Mouse (Mus musculus) ES-E14 (cell line): Measurements from ENCODE around the gene Anks1b. TPM values are rescaled to one million over a fixed set of nuclear protein-coding genes. Genes with fewer than 3 reads are reported as not detected.

Source experiments
- DNase-seq: peaks from one replicate; pipeline ENCODE4 v3.0.0-alpha.2; 2013; ENCODE audit warnings: low read depth, low spot score
- H3K27ac ChIP-seq: 2 replicates; pipeline ENCODE4 v1.5.1; 2012; ENCODE audit warnings: low read depth, mild to moderate bottlenecking, low read length, moderate library complexity, mixed read lengths; ENCODE audit not compliant: poor library complexity, insufficient read depth, severe bottlenecking
- H3K36me3 ChIP-seq: 2 replicates; pipeline ENCODE4 v1.6.1; 2012; ENCODE audit warnings: mild to moderate bottlenecking, low read length, moderate library complexity, mixed read lengths; ENCODE audit not compliant: control insufficient read depth, poor library complexity, insufficient read depth, severe bottlenecking
- H3K4me1 ChIP-seq, 2 experiments: fragments of 150-350 bp in 1 of 2; sonication (generic) in 1 of 2; 2 replicates each; pipeline ENCODE4 v1.6.1; 2012; ENCODE audit warnings: low read length in 2 of 2, mild to moderate bottlenecking in 1 of 2, mixed read lengths in 1 of 2; ENCODE audit not compliant: control insufficient read depth in 2 of 2, insufficient read depth in 2 of 2, poor library complexity in 1 of 2
- H3K4me3 ChIP-seq, 2 experiments: fragments of 150-350 bp in 1 of 2; sonication (generic) in 1 of 2; 2 replicates each; pipeline ENCODE4 v1.5.1; 2012; ENCODE audit warnings: low read length in 2 of 2, low read depth in 1 of 2, mild to moderate bottlenecking in 1 of 2, mixed read lengths in 1 of 2; ENCODE audit not compliant: insufficient read depth in 1 of 2, poor library complexity in 1 of 2, severe bottlenecking in 1 of 2
- H3K9ac ChIP-seq: 2 replicates; pipeline ENCODE4 v1.6.1; 2012; ENCODE audit warnings: low read depth, mild to moderate bottlenecking, low read length, mixed read lengths; ENCODE audit not compliant: poor library complexity, insufficient read depth, severe bottlenecking
- H3K9me3 ChIP-seq: fragments of 150-350 bp; sonication (generic); 2 replicates; pipeline ENCODE4 v1.6.1; 2012; ENCODE audit warnings: low read depth, mild to moderate bottlenecking, low read length; ENCODE audit not compliant: control insufficient read depth, insufficient read depth
- CHD2 ChIP-seq: IDR thresholded peaks from 2 replicates; pipeline ENCODE4 v1.6.1; 2014; ENCODE audit warnings: mild to moderate bottlenecking, low read depth, low read length, inconsistent platforms
- HCFC1 ChIP-seq: IDR thresholded peaks from 2 replicates; pipeline ENCODE4 v1.6.1; 2012; ENCODE audit warnings: low read length, inconsistent platforms, borderline replicate concordance; ENCODE audit not compliant: insufficient read depth
- MAFK ChIP-seq: IDR thresholded peaks from 2 replicates; pipeline ENCODE4 v1.6.1; 2014; ENCODE audit warnings: mild to moderate bottlenecking, low read depth, low read length, inconsistent platforms; ENCODE audit not compliant: insufficient read depth
- ZC3H11A ChIP-seq: IDR thresholded peaks from 2 replicates; pipeline ENCODE4 v1.6.1; 2012; ENCODE audit warnings: low read depth, mild to moderate bottlenecking, inconsistent platforms, low read length, borderline replicate concordance
- ZNF384 ChIP-seq: IDR thresholded peaks from 2 replicates; pipeline ENCODE4 v1.6.1; 2012; ENCODE audit warnings: low read depth, low read length, inconsistent platforms
- in situ Hi-C, 2 experiments: fragments of 600-800 bp; cut with MboI; formaldehyde crosslinking; loops; one replicate each; pipeline ENCODE4 v1.15.1; 2025; ENCODE audit warnings: low sequenced_read_pairs in 2 of 2, inconsistent platforms in 1 of 2; ENCODE audit not compliant: unreplicated experiment in 2 of 2
- total RNA-seq: library from RNA; depleted of rRNA; stranded (reverse); fragments of 300-350 nt; gene quantifications from 2 replicates; pipeline ENCODE4 v1.2.3, GENCODE M21; 2012

Anks1b gene
- total RNA-seq, 1 experiment: 2.6 TPM

GRCm38 (mm10) chr10:90940521-90941520, 1067.5 kb downstream of the Anks1b start:
- no peak for DNase-seq
- in situ Hi-C loops: no loop called here
- no peak for TF ChIP-seq CHD2
- TF ChIP-seq HCFC1: no peak
- no peak for TF ChIP-seq ZC3H11A
- no peak for TF ChIP-seq ZNF384
- TF ChIP-seq MAFK: no peak
- no peaks in the 10 kb centered on the region for H3K4me1 ChIP-seq
- H3K4me3 ChIP-seq: no peak overlapping the region
- H3K9me3 ChIP-seq: no peaks in the 10 kb centered on the region
- no peak overlapping the region for H3K9ac ChIP-seq
- no peaks in the 10 kb centered on the region for H3K36me3 ChIP-seq
- H3K27ac ChIP-seq: no peak overlapping the region

DNA sequence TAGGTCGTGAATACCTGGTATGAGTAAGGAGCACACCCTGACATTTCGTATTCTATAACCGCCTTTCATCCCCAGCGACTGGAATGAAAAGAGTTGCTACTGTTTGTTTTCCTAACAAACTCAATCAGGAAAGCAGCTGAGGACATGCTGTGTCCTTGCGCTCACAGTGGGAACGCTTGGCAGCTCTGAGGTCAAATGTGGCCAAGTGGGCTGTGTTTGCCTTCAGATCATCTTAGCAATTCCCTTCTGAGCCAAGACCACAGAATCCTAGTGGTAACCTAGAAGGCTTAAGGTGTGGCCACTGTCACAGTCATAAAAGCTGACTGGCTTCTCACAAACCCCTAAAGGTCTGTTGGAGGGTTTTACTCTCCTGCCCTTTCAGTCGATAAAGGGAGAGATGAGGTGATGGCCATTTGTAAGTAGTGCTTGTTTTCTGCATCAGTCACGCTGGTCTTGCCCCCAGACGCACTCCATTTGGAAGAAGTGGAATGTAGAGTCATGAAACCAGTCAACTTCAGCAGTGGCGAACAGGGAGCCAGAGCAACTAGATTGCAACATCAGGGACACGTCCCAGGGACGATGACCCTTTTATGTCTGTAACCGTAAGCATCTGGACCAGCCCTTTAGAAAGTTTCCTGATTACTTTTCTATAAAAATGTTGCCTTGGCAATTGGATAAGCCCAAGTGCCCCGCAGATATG, 1068.8 kb downstream of the Anks1b start:
- no peak for DNase-seq
- no peaks in the 10 kb centered on the region for H3K36me3 ChIP-seq
- H3K9ac ChIP-seq: no peak overlapping the region
- in situ Hi-C loops: no loop called here
- no peaks in the 10 kb centered on the region for H3K9me3 ChIP-seq
- H3K27ac ChIP-seq: no peak overlapping the region
- no peak for TF ChIP-seq MAFK
- TF ChIP-seq HCFC1: no peak
- TF ChIP-seq ZC3H11A: no peak
- TF ChIP-seq ZNF384: no peak
- no peak for TF ChIP-seq CHD2
- H3K4me1 ChIP-seq: no peaks in the 10 kb centered on the region
- no peak overlapping the region for H3K4me3 ChIP-seq

- DNase-seq: no peak
- in situ Hi-C loops: no loop called here
Observed at GRCm38 (mm10) chr10:90947043-90947442, 1073.7 kb downstream of the Anks1b start.

GRCm38 (mm10) chr10:90947608-90948373, 1074.5 kb downstream of the Anks1b start:
- in situ Hi-C loops: no loop called here
- H3K4me3 ChIP-seq: no peak overlapping the region
- TF ChIP-seq ZC3H11A (no peak), MAFK (no peak), HCFC1 (no peak), ZNF384 (no peak), CHD2 (no peak)

More at GRCm38 (mm10) chr10:90947043-90947442, 1073.7 kb downstream of the Anks1b start:
- H3K4me1 ChIP-seq: no peaks in the 10 kb centered on the region
- no peak overlapping the region for H3K27ac ChIP-seq
- H3K4me3 ChIP-seq: no peak overlapping the region
- no peak overlapping the region for H3K9ac ChIP-seq
- H3K36me3 ChIP-seq: no peaks in the 10 kb centered on the region
- TF ChIP-seq HCFC1 (no peak), ZNF384 (no peak), ZC3H11A (no peak), CHD2 (no peak), MAFK (no peak)
- H3K9me3 ChIP-seq: no peaks in the 10 kb centered on the region

More at GRCm38 (mm10) chr10:90947608-90948373, 1074.5 kb downstream of the Anks1b start:
- H3K27ac ChIP-seq: no peak overlapping the region
- no peak overlapping the region for H3K9ac ChIP-seq
- H3K36me3 ChIP-seq: no peaks in the 10 kb centered on the region
- H3K9me3 ChIP-seq: no peaks in the 10 kb centered on the region
- no peaks in the 10 kb centered on the region for H3K4me1 ChIP-seq
- DNase-seq: no peak
